Mouse (Mus musculus) fibroblast of lung, adult 2 months (primary cell): ENCODE results near the gene Rsf1.

Source experiments
- DNase-seq: peaks from one replicate; pipeline ENCODE4 v3.0.0-alpha.2; 2011; ENCODE audit warnings: low read depth

Rsf1 gene

GRCm38 (mm10) chr7:97726080-97726479 is 146.4 kb downstream of the Rsf1 start:
- no peak for DNase-seq

- no peak for DNase-seq
Measured at GRCm38 (mm10) chr7:97726778-97727177, 147.1 kb downstream of the Rsf1 start.

DNA sequence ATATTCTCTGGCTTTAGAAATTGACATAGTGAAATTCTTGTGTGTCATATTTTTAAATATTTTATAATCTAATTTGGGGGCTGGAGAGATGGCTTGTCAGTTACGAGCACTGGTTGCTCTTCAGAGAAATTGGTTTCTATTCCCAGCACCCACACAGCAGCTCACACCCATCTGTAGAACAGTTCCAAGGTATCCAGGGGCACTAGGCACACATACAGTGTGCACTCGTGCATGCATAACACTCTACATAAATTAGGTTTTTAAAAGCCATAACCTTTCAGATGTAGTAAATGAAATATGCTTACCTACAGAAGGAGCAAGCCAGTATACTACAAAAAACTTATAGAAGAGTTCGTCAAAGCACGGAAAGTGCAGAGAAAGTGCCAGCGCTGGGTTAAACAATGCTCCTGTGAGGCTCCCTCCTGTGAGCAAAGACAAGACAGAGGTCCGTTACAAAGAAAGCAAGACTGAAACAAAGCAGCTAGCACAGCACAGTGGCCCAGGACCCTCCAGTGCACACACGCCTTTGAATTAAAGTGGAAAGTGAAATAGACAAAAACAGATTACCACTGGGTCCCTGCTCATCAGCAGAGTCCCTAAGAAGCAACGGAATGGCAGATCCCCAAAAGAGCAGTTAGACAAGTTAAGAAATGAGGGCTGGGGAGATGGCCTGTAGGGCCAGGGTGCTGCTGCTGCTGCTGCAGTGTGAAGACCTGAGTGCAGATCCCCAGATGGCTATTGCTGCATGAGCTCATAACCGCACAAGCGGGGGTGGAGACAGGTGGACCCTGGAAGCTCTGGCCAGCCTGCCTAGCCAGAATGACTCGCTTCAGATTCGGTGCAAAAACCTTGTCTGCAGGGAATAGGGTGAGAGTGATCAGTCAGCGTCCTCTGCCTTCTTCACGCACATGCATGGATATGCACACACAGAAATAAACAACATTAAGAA is 149.3 kb downstream of the Rsf1 start:
- no peak for DNase-seq

DNA sequence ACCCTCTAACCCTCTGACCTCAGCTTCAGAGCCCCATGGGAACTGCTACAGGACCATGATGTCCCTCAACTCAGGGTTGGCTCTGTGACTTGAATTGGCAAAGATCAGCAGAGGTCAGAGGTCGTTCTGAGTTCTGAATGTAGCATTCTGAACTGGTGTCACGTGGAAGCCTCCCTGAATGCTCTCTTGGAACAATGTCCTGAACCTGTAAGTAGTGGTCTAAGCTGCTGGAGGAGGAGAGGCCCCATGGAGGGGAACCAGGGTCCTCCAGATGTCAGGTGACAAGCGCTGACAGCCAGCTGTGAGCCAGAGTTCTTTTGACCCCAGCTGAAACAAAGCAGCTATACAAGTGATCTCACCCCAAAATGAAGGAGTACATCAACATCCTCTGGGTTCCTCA is 150.7 kb downstream of the Rsf1 start:
- no peak for DNase-seq

GRCm38 (mm10) chr7:97733606-97734005 is 153.9 kb downstream of the Rsf1 start:
- no peak for DNase-seq

DNA sequence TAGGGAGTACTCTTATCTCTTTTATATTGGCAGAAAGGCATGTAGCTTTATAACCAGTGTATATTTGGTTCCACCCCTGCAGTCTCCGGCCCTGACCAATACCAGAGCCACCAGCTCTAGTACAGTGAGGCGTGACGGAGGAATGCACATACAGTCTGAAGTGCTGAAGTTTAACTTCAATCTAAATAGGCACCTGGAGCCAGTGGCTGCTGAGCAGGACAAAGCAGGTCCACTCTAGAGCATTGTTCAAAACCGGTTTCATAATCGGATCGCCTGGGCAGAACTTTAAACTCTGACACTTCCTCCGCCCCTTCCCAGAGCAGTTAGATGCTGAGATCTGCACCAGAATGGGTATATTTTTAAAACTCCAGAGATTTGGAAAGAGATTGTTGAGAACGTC is 155.3 kb downstream of the Rsf1 start:
- no peak for DNase-seq

DNA sequence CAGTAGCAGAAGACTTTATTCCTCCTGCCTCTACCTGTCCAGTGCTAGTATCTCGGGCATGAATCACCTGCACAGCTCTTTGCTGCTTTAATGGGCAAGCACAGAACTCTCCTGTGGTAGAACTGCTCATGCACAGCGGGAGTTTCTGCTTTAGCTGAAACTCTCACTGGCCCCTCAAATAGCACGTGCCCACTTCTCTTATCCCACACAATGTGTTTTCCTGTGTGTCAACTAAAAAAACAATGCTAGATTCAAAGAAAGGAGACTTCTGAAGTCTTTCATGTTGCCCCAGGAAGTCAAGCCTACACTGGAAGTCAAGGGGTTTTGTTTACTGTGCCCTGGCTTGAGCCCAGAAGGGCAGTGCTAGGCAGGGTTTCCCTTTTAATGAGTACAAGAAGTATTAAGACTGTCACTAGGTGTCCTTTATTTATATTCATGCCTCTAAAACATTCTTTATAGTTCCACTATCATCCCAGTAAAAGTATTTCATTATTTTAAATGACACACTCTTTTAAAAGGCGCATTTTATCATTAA is 156.3 kb downstream of the Rsf1 start:
- no peak for DNase-seq

DNA sequence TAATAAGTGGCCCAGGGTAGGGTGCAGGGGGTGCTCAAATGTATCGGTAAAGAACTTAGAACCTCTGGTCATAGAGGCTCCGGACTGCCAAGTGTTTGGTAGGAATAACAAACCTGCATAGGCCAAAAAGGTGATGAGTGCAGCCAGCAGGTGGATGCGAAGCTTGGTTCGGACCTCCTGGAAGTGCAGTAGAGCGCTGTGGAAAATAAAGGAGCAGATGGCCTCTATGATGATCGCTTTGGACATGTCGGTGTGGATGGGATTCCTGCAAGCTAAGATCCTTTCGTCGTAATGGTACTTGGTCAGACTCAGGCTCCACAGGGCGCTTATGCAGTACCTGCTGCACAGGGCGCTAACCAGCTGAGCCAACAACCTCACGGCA is 157.6 kb downstream of the Rsf1 start:
- no peak for DNase-seq

GRCm38 (mm10) chr7:97737638-97738456 is 158.2 kb downstream of the Rsf1 start, which contains the start of gene Aqp11:
Aqp11 (minus strand) TSS chr7:97738289.
- DNase-seq: no peak

DNA sequence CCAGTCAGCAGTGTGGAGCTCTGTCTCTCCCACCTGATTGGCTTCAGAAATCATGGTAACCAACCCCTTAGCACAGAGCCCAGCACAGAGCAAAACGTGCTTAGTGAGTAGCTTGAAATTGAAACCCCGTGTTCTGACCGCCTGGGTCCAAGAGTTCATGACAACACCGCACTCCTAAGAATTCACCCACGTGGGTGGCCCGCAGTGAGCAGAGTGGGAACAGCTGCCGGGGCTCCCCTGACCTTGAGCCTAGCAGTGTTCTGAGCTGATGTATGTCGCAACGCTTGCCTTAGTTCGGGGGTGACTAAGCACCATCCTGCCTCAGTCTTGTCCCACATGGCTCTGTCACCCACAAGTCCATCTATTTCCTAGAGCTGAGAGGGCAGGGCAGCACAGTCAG is 161.3 kb downstream of the Rsf1 start:
- no peak for DNase-seq

- no peak for DNase-seq
Measured at GRCm38 (mm10) chr7:97741756-97742291, 162.1 kb downstream of the Rsf1 start.
